Mouse (Mus musculus) cortical plate, adult 2 months (tissue): ENCODE results near the gene Dtd1. TPM values are rescaled to one million over a fixed set of nuclear protein-coding genes. Genes with fewer than 3 reads are reported as not detected.

Experiments used
- H3K27ac ChIP-seq: fragments of 200-500 bp; 2 replicates; pipeline ENCODE4 v1.5.1; 2012; ENCODE audit warnings: low read length, control low read depth, inconsistent platforms; ENCODE audit not compliant: insufficient read depth
- H3K4me1 ChIP-seq: fragments of 200-500 bp; 2 replicates; pipeline ENCODE4 v1.6.1; 2011; ENCODE audit warnings: low read length; ENCODE audit not compliant: control insufficient read depth, insufficient read depth
- H3K4me3 ChIP-seq: fragments of 200-500 bp; 2 replicates; pipeline ENCODE4 v1.5.1; 2011; ENCODE audit warnings: mild to moderate bottlenecking, low read length, control low read depth; ENCODE audit not compliant: insufficient read depth
- CTCF ChIP-seq: fragments of 200-500 bp; IDR thresholded peaks from 2 replicates; pipeline ENCODE4 v1.5.1; 2011; ENCODE audit warnings: mild to moderate bottlenecking, control low read depth, low read length; ENCODE audit not compliant: insufficient read depth; ENCODE audit errors: extremely low read depth
- POLR2A ChIP-seq: fragments of 200-500 bp; IDR thresholded peaks from 2 replicates; pipeline ENCODE4 v1.6.1; 2011; ENCODE audit warnings: mild to moderate bottlenecking, low read length, control low read depth; ENCODE audit not compliant: insufficient read depth; ENCODE audit errors: extremely low read depth
- polyA plus RNA-seq: library from polyadenylated mRNA; depleted of rRNA; stranded (reverse); fragments of >200 nt; gene quantifications from 2 replicates; pipeline ENCODE4 v1.2.3, GENCODE M21; 2012; rRNA removed

Gene Dtd1
- polyA plus RNA-seq, 1 experiment: 61.9 TPM

DNA sequence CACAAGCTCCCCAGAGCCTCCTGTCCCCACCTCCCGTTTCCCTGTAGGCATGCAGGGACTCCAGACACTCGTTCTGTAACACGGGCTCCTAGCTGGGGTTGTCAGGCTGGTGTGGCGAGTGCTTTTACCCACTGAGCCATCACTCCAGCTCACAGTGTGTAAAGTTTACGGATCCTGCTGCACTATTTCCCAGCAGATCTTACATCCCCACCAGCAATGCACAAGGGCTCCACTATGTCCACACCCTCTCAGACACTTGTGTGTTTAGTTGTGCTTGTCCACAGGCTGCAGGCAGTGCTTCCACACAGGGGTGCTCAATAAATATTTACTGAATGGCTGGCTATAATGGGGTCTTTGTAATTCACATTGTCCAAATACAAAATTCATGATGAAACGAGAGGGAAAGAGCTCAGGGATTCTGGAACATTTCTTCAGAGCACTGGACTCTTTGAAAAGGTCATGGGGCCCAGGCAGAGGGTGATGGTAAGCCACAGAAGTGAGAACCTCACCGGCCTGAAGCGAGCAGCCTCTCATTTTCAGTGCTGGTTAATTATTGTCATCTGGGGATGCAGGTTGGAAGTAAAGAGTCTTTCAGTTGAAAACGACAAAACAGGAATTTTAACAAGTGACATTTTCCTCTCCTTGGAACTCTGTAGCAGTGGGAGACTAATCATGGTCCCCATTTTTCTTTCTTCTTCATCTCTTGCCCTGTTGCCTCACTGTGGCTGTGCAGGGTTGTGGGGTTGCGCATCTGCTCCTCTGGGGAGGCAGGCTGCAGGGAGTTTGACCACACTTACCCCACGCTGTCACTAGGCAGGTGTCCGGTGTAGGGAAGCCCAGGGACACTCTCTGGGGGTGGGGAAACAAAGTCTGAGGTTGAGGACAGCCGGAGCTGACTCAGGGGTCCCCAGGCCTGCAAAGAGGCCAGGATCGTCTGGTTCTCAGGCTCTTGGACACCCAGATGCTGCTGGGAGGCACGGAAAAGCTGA, 208.4 kb downstream of the Dtd1 start:
- no peaks in the 10 kb centered on the region for H3K4me1 ChIP-seq
- H3K4me3 ChIP-seq: no peak overlapping the region
- TF ChIP-seq CTCF: no peak
- no peak for TF ChIP-seq POLR2A
- no peak overlapping the region for H3K27ac ChIP-seq

Other genes starting within 250 kb of the Dtd1 start
- gene Kat14, start 230.9 kb upstream of the Dtd1 start, polyA plus RNA-seq: 33.8 and 35.5 TPM in 2 replicates
- 1.0 TPM in 1 of 2 replicates, not detected in the other for gene Pet117, start 230.9 kb upstream of the Dtd1 start, polyA plus RNA-seq
- gene Dzank1, start 72.5 kb upstream of the Dtd1 start, polyA plus RNA-seq: 77.6 and 79.8 TPM in 2 replicates
- 17.4 and 18.5 TPM in 2 replicates for gene Polr3f, start 72.2 kb upstream of the Dtd1 start, polyA plus RNA-seq
- gene Rbbp9, start 49.0 kb upstream of the Dtd1 start, polyA plus RNA-seq: 30.8 and 31.7 TPM in 2 replicates
- gene Sec23b, start 43.7 kb upstream of the Dtd1 start, polyA plus RNA-seq: 52.6 and 55.4 TPM in 2 replicates
- gene Smim26, start 5.8 kb upstream of the Dtd1 start, polyA plus RNA-seq: 71.4 and 78.6 TPM in 2 replicates
- gene Scp2d1, start 223.8 kb downstream of the Dtd1 start, polyA plus RNA-seq: not detected in 2 replicates